9 mouse cellular contexts compared by ENCODE assay signal in genomic region chr14:47751422-47752205, GRCm38 (mm10).
DNase-seq lines count a peak whose midpoint lies in the region; ATAC-seq lines count a peak whose summit lies in the region.
"Had no signal": no experiment of that assay in that cellular context is flagged by ENCODE, and none has a peak within 500 bp of the region (broad histone marks: within the 10 kb centered on the region; RNA-seq: fewer than 3 reads in every experiment).

No protein-coding gene starts in this region.

- no peak overlapping the region for H3K27ac ChIP-seq in liver, embryonic 11.5 days (ENCODE audit: low read depth, low read length)
- H3K27ac ChIP-seq in forebrain, embryonic 15.5 days (replicated peaks) = no peak overlapping the region
- no peak overlapping the region for H3K27ac ChIP-seq in hindbrain, embryonic 16.5 days (ENCODE audit: low read depth, low read length)
- H3K27ac ChIP-seq in neural tube, embryonic 11.5 days (ENCODE audit: low read depth, low read length) = no peak overlapping the region
- H3K27ac ChIP-seq: embryonic facial prominence, embryonic 15.5 days had no signal

- H3K9ac ChIP-seq in liver, embryonic 11.5 days (ENCODE audit: low read depth, low read length) = no peak overlapping the region
- no peak overlapping the region for H3K9ac ChIP-seq in forebrain, embryonic 15.5 days (replicated peaks)
- H3K9ac ChIP-seq in hindbrain, embryonic 16.5 days (ENCODE audit: low read depth, low read length) = no peak overlapping the region
- no peak overlapping the region for H3K9ac ChIP-seq in neural tube, embryonic 11.5 days (ENCODE audit: low read length)
- H3K9ac ChIP-seq: embryonic facial prominence, embryonic 15.5 days had no signal

- no peaks in the 10 kb centered on the region for H3K9me3 ChIP-seq in liver, embryonic 11.5 days (ENCODE audit: control insufficient read depth, low read length)
- no peaks in the 10 kb centered on the region for H3K9me3 ChIP-seq in forebrain, embryonic 15.5 days
- no peaks in the 10 kb centered on the region for H3K9me3 ChIP-seq in hindbrain, embryonic 16.5 days (ENCODE audit: control insufficient read depth, low read length)
- no peaks in the 10 kb centered on the region for H3K9me3 ChIP-seq in neural tube, embryonic 11.5 days (ENCODE audit: control insufficient read depth, low read length)
- H3K9me3 ChIP-seq: embryonic facial prominence, embryonic 15.5 days had no signal

- no peaks in the 10 kb centered on the region for H3K4me1 ChIP-seq in liver, embryonic 11.5 days (replicated peaks; ENCODE audit: control insufficient read depth, insufficient read depth, low read length)
- H3K4me1 ChIP-seq in forebrain, embryonic 15.5 days = no peaks in the 10 kb centered on the region
- no peaks in the 10 kb centered on the region for H3K4me1 ChIP-seq in hindbrain, embryonic 16.5 days (ENCODE audit: control insufficient read depth, insufficient read depth, low read depth, low read length)
- H3K4me1 ChIP-seq in neural tube, embryonic 11.5 days (ENCODE audit: control insufficient read depth, insufficient read depth, low read length) = no peaks in the 10 kb centered on the region

- no peak overlapping the region for H3K4me2 ChIP-seq in liver, embryonic 11.5 days
- H3K4me2 ChIP-seq in forebrain, embryonic 15.5 days (replicated peaks) = no peak overlapping the region
- H3K4me2 ChIP-seq in hindbrain, embryonic 16.5 days (ENCODE audit: low read length) = no peak overlapping the region
- no peak overlapping the region for H3K4me2 ChIP-seq in neural tube, embryonic 11.5 days (ENCODE audit: low read depth)
- H3K4me2 ChIP-seq: embryonic facial prominence, embryonic 15.5 days had no signal

- intact Hi-C loops in left cerebral cortex, postnatal 4 days (cut with DNase I) = loop anchor here (5.0 kb wide), 1 partner anchor 606 kb away; no protein-coding TSS in a partner anchor

- no peaks in the 10 kb centered on the region for H3K36me3 ChIP-seq in liver, embryonic 11.5 days (ENCODE audit: control insufficient read depth, insufficient read depth, low read length)
- H3K36me3 ChIP-seq in forebrain, embryonic 15.5 days = no peaks in the 10 kb centered on the region
- no peaks in the 10 kb centered on the region for H3K36me3 ChIP-seq in hindbrain, embryonic 16.5 days (ENCODE audit: control insufficient read depth, insufficient read depth, low read length)
- H3K36me3 ChIP-seq in neural tube, embryonic 11.5 days (ENCODE audit: control insufficient read depth, insufficient read depth, low read length) = no peaks in the 10 kb centered on the region
- H3K36me3 ChIP-seq: embryonic facial prominence, embryonic 15.5 days had no signal

- DNase-seq in liver = peak; percentile 30
- DNase-seq in liver, embryonic 11.5 days (ENCODE audit: low spot score) = no peak
- DNase-seq in c-Kit-positive CD71-negative TER-119-negative erythroid progenitor cells, embryonic 14.5 days (ENCODE audit: low read depth) = peak; percentile 50
- DNase-seq in left cerebral cortex, postnatal 4 days = peak; percentile 70
- peak; percentile 71 for DNase-seq in neural tube, embryonic 11.5 days (ENCODE audit: low spot score)

- whole genome bisulfite sequencing in liver, embryonic 11.5 days = 48% methylated on average over 8 of the region's 8 CpGs
- WGBS in forebrain, embryonic 15.5 days = 45% methylated on average over 8 of the region's 8 CpGs
- WGBS in hindbrain, embryonic 16.5 days = 49% methylated on average over 8 of the region's 8 CpGs
- 53% methylated on average over 8 of the region's 8 CpGs for WGBS in neural tube, embryonic 11.5 days

- H3K4me3 ChIP-seq in liver, embryonic 11.5 days (ENCODE audit: low read depth, low read length) = no peak overlapping the region
- H3K4me3 ChIP-seq in forebrain, embryonic 15.5 days = no peak overlapping the region
- H3K4me3 ChIP-seq in hindbrain, embryonic 16.5 days (ENCODE audit: low read length) = no peak overlapping the region
- no peak overlapping the region for H3K4me3 ChIP-seq in neural tube, embryonic 11.5 days (ENCODE audit: low read depth, low read length)
- H3K4me3 ChIP-seq: embryonic facial prominence, embryonic 15.5 days had no signal

- ATAC-seq in liver, embryonic 11.5 days (replicated peaks; ENCODE audit: low FRiP score) = no peak
- peak; percentile 67 for ATAC-seq in forebrain, embryonic 15.5 days (replicated peaks)
- peak; percentile 84 for ATAC-seq in hindbrain, embryonic 16.5 days
- no peak for ATAC-seq in neural tube, embryonic 11.5 days (ENCODE audit: insufficient read depth, low FRiP score, low TSS enrichment)
- no peak for ATAC-seq in megakaryocyte-erythroid progenitor cell, adult 5-6 weeks (replicated peaks; ENCODE audit: low FRiP score, low TSS enrichment, poor library complexity, severe bottlenecking)

- no peaks in the 10 kb centered on the region for H3K27me3 ChIP-seq in liver, embryonic 11.5 days (replicated peaks; ENCODE audit: control insufficient read depth, insufficient read depth, low read length)
- no peaks in the 10 kb centered on the region for H3K27me3 ChIP-seq in forebrain, embryonic 15.5 days
- no peaks in the 10 kb centered on the region; the same call in 1 of the 2 replicates for H3K27me3 ChIP-seq in hindbrain, embryonic 16.5 days (replicated peaks; ENCODE audit: control insufficient read depth, insufficient read depth, low read length)
- no peaks in the 10 kb centered on the region for H3K27me3 ChIP-seq in neural tube, embryonic 11.5 days (ENCODE audit: control insufficient read depth, insufficient read depth, low read length)
- H3K27me3 ChIP-seq: embryonic facial prominence, embryonic 15.5 days had no signal

Comparison
In these comparisons a context has a peak if more than half of its experiments do, and no peak if none do; other contexts are left out.
1. ATAC-seq: peak in forebrain, embryonic 15.5 days (single experiment) and hindbrain, embryonic 16.5 days (single experiment); none in liver, embryonic 11.5 days (single experiment), neural tube, embryonic 11.5 days (single experiment) and megakaryocyte-erythroid progenitor cell, adult 5-6 weeks (single experiment).